Mouse (Mus musculus): Measurements from ENCODE around the gene Yipf3. TPM values are rescaled to one million over a fixed set of nuclear protein-coding genes. Genes with fewer than 3 reads are reported as not detected.

The Yipf3 gene
- polyA plus RNA-seq, 1 experiment from 2014 or later, result 83.9 TPM

DNA sequence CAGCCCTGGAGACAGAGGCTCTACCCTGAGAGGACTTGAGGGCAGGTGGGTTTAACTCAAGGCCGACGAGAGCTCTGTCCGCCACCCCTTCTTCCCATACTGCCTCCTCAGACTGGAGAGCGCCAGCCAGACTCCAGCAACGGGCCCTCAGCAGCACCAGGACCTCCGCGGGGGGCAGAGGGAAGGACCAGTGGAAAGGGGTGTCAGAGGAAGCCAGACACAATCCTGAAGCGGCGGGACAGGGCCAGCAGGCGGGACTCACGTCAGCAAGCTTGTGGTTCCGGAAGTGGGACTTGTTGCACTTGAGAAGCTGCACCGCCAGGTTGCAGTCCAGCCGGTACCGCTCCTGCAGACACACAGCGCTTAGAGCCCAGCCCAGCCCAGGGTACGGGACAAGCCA is 11.8 kb downstream of the Yipf3 start:
- 85% methylated on average over 17 of the region's 17 CpGs for WGBS
- Histone ChIP-seq H3K36me3 (peaks cover 87% of the 10 kb centered on the region), H3K4me1 (peaks cover 35% of the 10 kb centered on the region), H3K27me3 (ENCODE audit: insufficient read depth, poor library complexity, severe bottlenecking) (peaks cover 26% of the 10 kb centered on the region), H3K9me3 (no peaks in the 10 kb centered on the region), H3K4me3 (no peak overlapping the region), H3K27ac (no peak overlapping the region)
- no peak for DNase-seq (ENCODE audit: low spot score)

GRCm38 (mm10) chr17:46262201-46262694 is 14.4 kb downstream of the Yipf3 start:
- Histone ChIP-seq H3K4me1 (peaks cover 49% of the 10 kb centered on the region), H3K27ac (no peak overlapping the region), H3K4me3 (no peak overlapping the region), H3K36me3 (peaks cover 96% of the 10 kb centered on the region), H3K27me3 (ENCODE audit: insufficient read depth, poor library complexity, severe bottlenecking) (0 out of 2 replicates have a peak, but pooled peaks cover under 1% of the 10 kb centered on the region), H3K9me3 (no peaks in the 10 kb centered on the region)
- 87% methylated on average over 5 of the region's 5 CpGs for WGBS
- DNase-seq (ENCODE audit: low spot score), result no peak

DNA sequence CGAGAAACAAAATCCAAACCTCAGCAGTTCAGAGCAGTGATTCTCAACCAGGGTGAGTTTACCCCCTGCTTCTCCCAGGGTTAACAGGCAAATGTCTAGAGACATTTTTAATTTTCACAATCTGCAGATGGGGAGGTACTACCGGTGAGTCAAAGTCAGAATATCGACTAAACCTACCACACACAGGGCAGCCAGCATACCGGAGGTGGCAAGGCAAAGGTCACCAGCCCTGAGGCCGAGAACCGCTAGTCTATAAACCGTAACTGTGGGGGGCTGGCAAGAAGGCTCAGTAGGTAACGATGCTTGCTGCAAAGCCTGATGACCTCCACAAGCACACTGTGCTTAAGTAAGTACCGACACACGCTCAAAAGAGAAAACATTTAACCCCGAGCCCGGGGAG is 17.6 kb downstream of the Yipf3 start:
- WGBS, result 87% methylated on average over 12 of the region's 12 CpGs
- Histone ChIP-seq H3K36me3 (peaks cover 92% of the 10 kb centered on the region), H3K9me3 (no peaks in the 10 kb centered on the region), H3K27ac (no peak overlapping the region), H3K4me3 (no peak overlapping the region), H3K4me1 (peaks cover 46% of the 10 kb centered on the region), H3K27me3 (ENCODE audit: insufficient read depth, poor library complexity, severe bottlenecking) (no peaks in the 10 kb centered on the region)
- DNase-seq (ENCODE audit: low spot score), result no peak

DNA sequence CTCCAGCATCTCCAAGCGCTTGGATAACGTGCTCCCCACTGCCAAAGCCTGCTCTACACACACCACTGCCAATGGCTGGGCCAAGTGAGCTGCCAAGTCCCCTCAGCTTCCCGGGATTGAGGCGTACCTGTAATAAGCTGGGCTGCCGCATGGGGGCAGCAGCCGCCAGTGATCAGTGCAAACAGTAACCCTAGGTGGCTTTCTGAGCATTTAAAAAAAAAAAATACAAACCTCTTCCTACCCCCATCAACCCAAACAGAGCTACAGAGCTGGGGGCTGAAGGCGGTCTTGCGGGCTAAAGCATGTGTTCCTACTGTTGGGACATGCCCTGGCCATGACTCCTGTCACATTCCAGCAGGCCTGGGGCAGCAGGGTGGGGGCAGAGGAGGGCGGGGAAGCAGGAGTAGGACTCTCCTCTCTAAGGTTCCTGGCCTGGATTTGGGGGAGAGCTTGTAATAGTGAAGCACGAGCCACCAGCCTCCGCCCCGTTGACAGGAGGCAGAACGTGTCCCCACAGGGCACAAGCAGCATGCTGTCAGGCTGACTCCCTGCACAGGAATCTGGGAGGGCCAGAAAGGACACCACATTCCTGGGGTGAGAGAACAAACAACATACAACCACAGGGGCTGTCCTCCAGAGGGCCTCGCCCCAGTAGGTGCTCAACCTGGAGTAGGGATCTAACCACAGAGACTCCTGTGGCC is 18.2 kb downstream of the Yipf3 start:
- H3K9me3 ChIP-seq, result no peaks in the 10 kb centered on the region
- no peak for DNase-seq (ENCODE audit: low spot score)
- H3K4me3 ChIP-seq, result no peak overlapping the region
- no peak overlapping the region for H3K27ac ChIP-seq
- 22% methylated on average over 14 of the region's 14 CpGs for WGBS
- no peaks in the 10 kb centered on the region for H3K27me3 ChIP-seq (ENCODE audit: insufficient read depth, poor library complexity, severe bottlenecking)
- peaks cover 40% of the 10 kb centered on the region for H3K4me1 ChIP-seq
- peaks cover 92% of the 10 kb centered on the region for H3K36me3 ChIP-seq

DNA sequence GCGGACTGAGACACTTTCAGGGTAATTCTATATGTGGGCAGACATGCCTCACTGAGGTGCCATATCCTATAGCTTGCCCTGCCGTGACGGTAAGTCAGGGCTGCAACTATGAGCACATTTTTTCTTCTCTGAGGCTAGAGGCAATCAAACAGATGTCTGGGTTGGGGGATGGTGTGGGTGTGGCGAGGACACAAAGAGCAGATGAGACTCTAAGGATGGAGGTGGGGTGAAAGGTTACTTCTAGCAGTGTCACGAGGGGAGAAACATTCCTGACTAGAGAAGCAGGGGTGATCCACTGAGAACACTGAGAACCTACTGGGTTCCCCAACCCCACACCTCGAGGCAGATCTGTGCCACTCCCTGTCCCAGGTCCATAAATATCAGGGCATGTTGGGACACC is 19.1 kb downstream of the Yipf3 start:
- 67% methylated on average over 6 of the region's 6 CpGs for WGBS
- H3K4me1 ChIP-seq, result peaks cover 43% of the 10 kb centered on the region
- H3K9me3 ChIP-seq, result no peaks in the 10 kb centered on the region
- H3K36me3 ChIP-seq, result peaks cover 92% of the 10 kb centered on the region
- H3K27ac ChIP-seq, result no peak overlapping the region
- DNase-seq (ENCODE audit: low spot score), result no peak
- no peak overlapping the region for H3K4me3 ChIP-seq
- H3K27me3 ChIP-seq (ENCODE audit: insufficient read depth, poor library complexity, severe bottlenecking), result no peaks in the 10 kb centered on the region

GRCm38 (mm10) chr17:46267511-46267910 is 19.6 kb downstream of the Yipf3 start:
- peaks cover 89% of the 10 kb centered on the region for H3K36me3 ChIP-seq
- H3K4me1 ChIP-seq, result peaks cover 48% of the 10 kb centered on the region
- 80% methylated on average over 7 of the region's 7 CpGs for WGBS
- H3K9me3 ChIP-seq, result no peaks in the 10 kb centered on the region
- H3K4me3 ChIP-seq, result no peak overlapping the region
- no peak for DNase-seq (ENCODE audit: low spot score)
- no peak overlapping the region for H3K27ac ChIP-seq
- H3K27me3 ChIP-seq (ENCODE audit: insufficient read depth, poor library complexity, severe bottlenecking), result no peaks in the 10 kb centered on the region

DNA sequence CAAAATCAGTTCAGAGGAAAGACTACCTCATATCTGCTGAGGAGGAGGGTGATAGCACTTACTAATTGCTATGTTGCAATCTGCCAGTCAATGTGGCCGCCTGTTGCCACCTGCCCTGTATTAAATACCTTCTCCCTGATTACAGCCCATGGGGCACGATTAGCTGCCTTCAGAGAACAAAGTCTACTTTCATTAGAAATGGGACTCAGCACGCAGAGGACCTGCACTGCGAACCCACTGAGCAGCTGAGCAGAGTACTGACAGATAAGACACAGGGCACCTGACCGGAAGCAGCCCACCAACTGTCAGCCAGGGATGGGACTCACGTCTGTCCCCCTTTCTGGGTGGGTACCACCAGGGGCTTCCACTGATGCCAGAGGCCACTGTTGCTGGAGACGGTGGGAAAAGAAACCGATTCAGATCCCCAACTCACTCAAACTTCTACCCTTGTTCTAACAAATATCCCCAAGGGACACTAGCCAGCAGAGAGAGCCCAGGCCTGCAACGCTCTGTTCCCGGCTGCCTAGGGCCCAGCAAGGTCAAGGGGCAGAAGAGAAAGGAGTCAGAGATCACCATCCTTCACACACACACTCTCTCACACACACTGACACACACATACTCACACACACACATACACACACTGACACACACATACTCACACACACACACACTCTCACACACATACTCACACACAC is 20.3 kb downstream of the Yipf3 start:
- no peak for DNase-seq (ENCODE audit: low spot score)
- H3K9me3 ChIP-seq, result no peaks in the 10 kb centered on the region
- peaks cover 53% of the 10 kb centered on the region for H3K4me1 ChIP-seq
- no peak overlapping the region for H3K27ac ChIP-seq
- no peaks in the 10 kb centered on the region for H3K27me3 ChIP-seq (ENCODE audit: insufficient read depth, poor library complexity, severe bottlenecking)
- H3K36me3 ChIP-seq, result peaks cover 88% of the 10 kb centered on the region
- H3K4me3 ChIP-seq, result no peak overlapping the region
- WGBS, result 65% methylated on average over 10 of the region's 10 CpGs

- WGBS, result 85% methylated on average over 19 of the region's 19 CpGs
- DNase-seq (ENCODE audit: low spot score), result no peak
- no peak overlapping the region for H3K4me3 ChIP-seq
- no peaks in the 10 kb centered on the region for H3K27me3 ChIP-seq (ENCODE audit: insufficient read depth, poor library complexity, severe bottlenecking)
- peaks cover 67% of the 10 kb centered on the region for H3K4me1 ChIP-seq
- no peaks in the 10 kb centered on the region for H3K9me3 ChIP-seq
- H3K36me3 ChIP-seq, result peaks cover 84% of the 10 kb centered on the region
- no peak overlapping the region for H3K27ac ChIP-seq
Measured at GRCm38 (mm10) chr17:46269771-46270534, 22.1 kb downstream of the Yipf3 start.

- WGBS, result 83% methylated on average over 2 of the region's 2 CpGs
- peaks cover 64% of the 10 kb centered on the region for H3K4me1 ChIP-seq
Measured at GRCm38 (mm10) chr17:46272058-46272457, 24.2 kb downstream of the Yipf3 start.

GRCm38 (mm10) chr17:46272675-46273074 is 24.8 kb downstream of the Yipf3 start:
- H3K36me3 ChIP-seq, result peaks cover 76% of the 10 kb centered on the region
- peaks cover 58% of the 10 kb centered on the region for H3K4me1 ChIP-seq

More at GRCm38 (mm10) chr17:46272058-46272457, 24.2 kb downstream of the Yipf3 start:
- H3K36me3 ChIP-seq, result peaks cover 76% of the 10 kb centered on the region
- H3K9me3 ChIP-seq, result no peaks in the 10 kb centered on the region
- H3K27me3 ChIP-seq (ENCODE audit: insufficient read depth, poor library complexity, severe bottlenecking), result no peaks in the 10 kb centered on the region
- no peak overlapping the region for H3K27ac ChIP-seq
- no peak overlapping the region for H3K4me3 ChIP-seq
- no peak for DNase-seq (ENCODE audit: low spot score)

GRCm38 (mm10) chr17:46273803-46274236 is 25.9 kb downstream of the Yipf3 start:
- WGBS, result 62% methylated on average over 1 of the region's 1 CpGs
- Histone ChIP-seq H3K4me3 (no peak overlapping the region), H3K4me1 (peaks cover 54% of the 10 kb centered on the region), H3K9me3 (no peaks in the 10 kb centered on the region), H3K27ac (no peak overlapping the region), H3K27me3 (ENCODE audit: insufficient read depth, poor library complexity, severe bottlenecking) (no peaks in the 10 kb centered on the region), H3K36me3 (peaks cover 78% of the 10 kb centered on the region)
- DNase-seq (ENCODE audit: low spot score), result no peak

More at GRCm38 (mm10) chr17:46272675-46273074, 24.8 kb downstream of the Yipf3 start:
- no peak for DNase-seq (ENCODE audit: low spot score)
- WGBS, result 70% methylated on average over 5 of the region's 5 CpGs
- no peak overlapping the region for H3K27ac ChIP-seq
- H3K9me3 ChIP-seq, result no peaks in the 10 kb centered on the region
- no peak overlapping the region for H3K4me3 ChIP-seq
- no peaks in the 10 kb centered on the region for H3K27me3 ChIP-seq (ENCODE audit: insufficient read depth, poor library complexity, severe bottlenecking)

- Histone ChIP-seq H3K4me3 (no peak overlapping the region), H3K27me3 (ENCODE audit: insufficient read depth, poor library complexity, severe bottlenecking) (no peaks in the 10 kb centered on the region), H3K9me3 (no peaks in the 10 kb centered on the region), H3K4me1 (peaks cover 51% of the 10 kb centered on the region), H3K27ac (no peak overlapping the region), H3K36me3 (peaks cover 77% of the 10 kb centered on the region)
- WGBS, result 73% methylated on average over 6 of the region's 6 CpGs
- DNase-seq (ENCODE audit: low spot score), result no peak
Measured at GRCm38 (mm10) chr17:46274465-46274864, 26.6 kb downstream of the Yipf3 start.

DNA sequence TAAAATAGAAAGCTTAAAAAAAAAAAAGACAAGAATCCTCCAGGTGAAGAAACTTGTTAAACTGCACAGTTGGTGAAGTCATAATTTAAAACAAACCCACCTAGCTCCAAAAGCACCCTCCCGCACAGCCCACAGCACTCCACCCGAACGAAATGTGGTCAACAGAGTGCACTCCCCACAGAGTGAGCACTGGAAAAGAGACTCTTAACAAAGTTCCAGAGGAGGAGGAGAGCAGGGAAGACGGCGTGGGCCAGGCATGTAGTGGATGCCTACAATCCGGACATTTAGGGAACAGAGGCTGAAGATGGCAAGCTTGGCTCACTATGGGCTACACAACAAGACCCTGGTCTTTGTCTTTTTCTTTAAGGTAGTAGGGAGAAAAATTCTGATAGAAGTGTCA is 27.2 kb downstream of the Yipf3 start:
- Histone ChIP-seq H3K27me3 (ENCODE audit: insufficient read depth, poor library complexity, severe bottlenecking) (no peaks in the 10 kb centered on the region), H3K27ac (no peak overlapping the region), H3K4me1 (peaks cover 45% of the 10 kb centered on the region), H3K4me3 (no peak overlapping the region), H3K9me3 (no peaks in the 10 kb centered on the region), H3K36me3 (peaks cover 76% of the 10 kb centered on the region)
- WGBS, result 82% methylated on average over 6 of the region's 6 CpGs
- no peak for DNase-seq (ENCODE audit: low spot score)
